Mouse (Mus musculus) yolk sac, embryonic 10.5 days (tissue): Measurements from ENCODE around the gene Gm5941.
"Not testable (repeated sequence)": the region's sequence is repeated elsewhere in the genome, so short reads cannot be mapped to it uniquely, and the experiment has no call there.

Source experiments
- DNase-seq: peaks from one replicate; pipeline ENCODE4 v3.0.0-alpha.2; 2017; ENCODE audit warnings: low spot score

Gm5941 gene

GRCm38 (mm10) chrX:92489649-92490048 is at the start of gene Gm5941:
Gene Gm5941, plus strand, starts transcription at chrX:92489949.
- not testable (repeated sequence) for DNase-seq

GRCm38 (mm10) chrX:92460496-92460895 is 29.3 kb upstream of the Gm5941 start:
- DNase-seq = no peak

- no peak for DNase-seq
Measured at GRCm38 (mm10) chrX:92464773-92465172, 25.0 kb upstream of the Gm5941 start.

- DNase-seq = no peak
Measured at GRCm38 (mm10) chrX:92498254-92498653, 8.5 kb downstream of the Gm5941 start.

- DNase-seq = no peak
Measured at GRCm38 (mm10) chrX:92527826-92528225, 38.1 kb downstream of the Gm5941 start.
